Mouse (Mus musculus) T-helper 17 cell (primary cell): ENCODE results near the gene Atxn7.

ENCODE experiments used
- in situ Hi-C, 2 experiments: fragments of 300-600 bp; cut with MboI, MseI; formaldehyde crosslinking; loops; 1 replicate in 1 of 2; 2 replicates in 1 of 2; pipeline ENCODE4 v1.15.1; 2025; ENCODE audit warnings: high pct_unique_total_duplicates in 2 of 2

Atxn7 gene

DNA sequence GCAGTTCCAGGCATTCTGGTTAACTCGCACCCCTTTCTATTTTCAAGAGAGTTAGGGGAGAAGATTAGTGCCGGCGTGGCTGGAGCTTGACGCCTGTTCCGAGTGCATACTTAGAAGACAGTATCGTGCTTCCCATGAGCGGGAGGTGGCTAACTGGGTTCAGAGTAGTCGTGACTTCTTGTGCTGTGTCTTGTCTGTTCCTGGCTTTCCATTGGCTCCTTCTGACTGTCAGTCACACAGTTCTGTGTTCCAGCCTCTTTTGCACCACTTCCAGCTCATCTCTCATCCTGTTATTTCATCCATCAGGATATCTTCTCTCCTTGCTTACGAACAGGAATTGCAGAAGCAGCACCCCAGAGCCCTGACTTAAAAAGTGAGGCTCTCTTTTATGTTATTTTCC, 140.1 kb downstream of the Atxn7 start:
- in situ Hi-C loops: no loop called here

DNA sequence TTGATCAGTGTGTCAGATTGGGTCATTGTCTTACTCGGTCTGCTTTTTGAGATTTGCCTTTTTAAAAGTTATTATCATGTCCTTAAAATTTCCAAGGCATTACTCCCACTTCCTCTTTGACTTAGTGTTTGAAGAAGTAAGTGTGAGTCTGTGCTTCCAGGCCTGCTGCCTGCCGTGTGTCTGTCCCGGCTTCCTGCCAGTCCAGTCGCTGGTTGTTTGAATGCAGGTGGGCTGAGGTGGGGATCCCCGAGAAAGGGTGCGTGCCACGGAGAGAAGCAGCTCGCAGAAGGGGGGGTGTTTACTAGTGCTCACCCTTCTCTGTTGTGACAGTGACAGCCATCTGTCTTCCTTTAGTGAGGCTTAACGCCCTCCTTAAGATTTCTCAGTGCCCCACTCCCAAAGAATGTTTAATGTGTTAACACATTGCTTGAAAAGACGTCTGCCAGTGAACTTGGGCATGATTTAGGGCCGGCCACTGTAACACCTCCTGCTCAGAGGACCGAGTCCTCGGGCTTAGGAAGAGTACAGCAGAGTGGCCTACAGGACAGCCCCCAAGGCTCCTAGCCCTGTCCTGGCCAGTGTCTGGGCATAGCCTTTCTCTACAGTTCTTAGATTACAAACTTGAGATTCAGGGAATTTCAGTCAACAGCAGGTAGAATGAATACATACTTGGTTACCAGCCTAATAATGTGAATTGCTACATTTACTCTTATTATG, 143.1 kb downstream of the Atxn7 start:
- in situ Hi-C loops: no loop called here

DNA sequence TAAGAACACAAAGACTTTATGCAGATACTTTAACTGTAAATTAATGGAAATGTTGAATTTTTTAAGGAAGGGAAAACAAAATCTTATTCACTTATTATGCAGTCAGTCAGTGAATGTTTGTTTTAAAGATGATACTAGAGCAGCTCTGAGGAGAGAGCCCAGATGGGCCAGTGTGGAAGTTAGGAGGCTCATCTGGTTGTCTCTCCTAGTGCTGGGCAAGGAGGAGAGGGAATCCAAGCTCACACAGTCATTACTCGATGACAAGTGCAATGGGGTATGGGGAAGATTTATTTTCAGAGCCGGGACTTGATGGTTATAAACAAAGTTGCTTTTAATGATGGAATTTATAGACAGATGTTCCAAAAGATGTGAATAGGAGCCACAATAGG, 143.7 kb downstream of the Atxn7 start:
- in situ Hi-C loops: no loop called here

DNA sequence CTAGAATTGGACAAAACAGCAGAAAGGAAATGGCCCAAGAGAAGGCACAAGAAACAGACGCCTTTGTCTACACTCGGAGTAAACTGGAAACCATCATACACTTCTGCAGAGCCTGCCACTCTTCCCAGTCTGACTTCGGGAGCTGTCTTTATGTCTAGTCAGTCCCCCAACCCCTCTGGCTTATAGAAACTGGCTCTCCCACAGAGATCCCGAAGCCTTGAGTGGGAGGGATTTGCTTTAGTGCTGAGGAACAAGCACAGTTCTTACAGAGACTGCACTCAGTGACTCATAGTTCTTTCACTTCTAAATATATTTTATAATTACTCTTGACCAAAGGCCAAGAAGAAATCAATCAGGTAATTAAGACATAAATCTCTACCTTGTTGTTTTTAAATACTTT, 149.5 kb downstream of the Atxn7 start:
- in situ Hi-C loops: no loop called here

DNA sequence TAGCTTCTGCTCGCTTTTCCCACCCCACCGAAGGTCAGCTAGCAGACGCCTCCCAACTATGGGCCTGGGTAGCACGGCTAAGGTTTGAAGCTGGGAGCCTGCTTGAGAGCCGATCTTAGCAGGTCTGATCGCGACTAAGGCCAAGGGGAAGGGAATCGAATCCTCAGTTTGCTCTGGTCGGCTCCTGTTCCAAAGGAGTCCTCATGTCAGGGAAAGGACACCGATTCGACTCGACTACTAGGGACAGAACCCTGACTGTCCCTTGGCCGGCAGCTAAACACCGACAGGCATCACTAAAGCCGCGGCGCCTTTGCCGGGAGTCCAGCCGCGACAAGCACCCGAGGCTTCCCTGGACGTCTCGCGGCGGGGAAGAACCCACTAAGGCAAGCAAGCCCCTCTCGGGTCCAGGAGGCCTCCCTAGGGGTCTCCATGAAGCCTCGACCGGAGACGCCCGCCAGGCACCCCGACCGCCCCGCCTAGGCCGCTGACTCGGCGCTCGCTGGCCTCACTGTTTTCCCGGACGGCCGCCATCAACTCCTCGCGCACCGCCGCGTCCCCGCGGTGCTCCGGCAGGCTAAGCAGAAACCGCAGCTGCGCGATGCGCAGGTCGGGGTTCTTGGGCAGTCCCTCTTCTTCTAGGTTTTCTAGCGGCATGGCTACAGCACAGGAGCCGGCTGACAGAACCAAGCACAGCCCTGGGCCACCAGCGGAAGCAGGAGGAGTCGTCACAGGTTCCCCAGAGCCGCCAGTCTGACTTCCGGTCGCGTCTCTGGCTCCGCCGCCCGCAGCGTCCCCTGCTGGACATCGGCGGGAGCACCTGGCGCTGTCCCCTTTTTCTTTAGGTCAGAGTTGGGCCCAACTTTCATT, 159.2 kb downstream of the Atxn7 start, which contains the start of gene Psmd6:
Gene Psmd6 (minus strand): TSS at position 755 of the 867 bp plus-strand sequence.
- in situ Hi-C loops: loop anchor here (5.0 kb wide), 2 partner anchors 227 to 232 kb away; partner anchors contain the start of gene Il3ra (in 1 of the 2)
